23 mouse cellular contexts compared by ENCODE assay signal in genomic region chr11:77173731-77174130, GRCm38 (mm10). TPM values are rescaled to one million over a fixed set of nuclear protein-coding genes. Genes with fewer than 3 reads are reported as not detected.
DNase-seq lines count a peak whose midpoint lies in the region; ATAC-seq and TF ChIP-seq lines count a peak whose summit lies in the region.
"Had no signal": no experiment of that assay in that cellular context is flagged by ENCODE, and none has a peak within 500 bp of the region (broad histone marks: within the 10 kb centered on the region; RNA-seq: fewer than 3 reads in every experiment).

No protein-coding gene starts in this region.

- H3K9me3 ChIP-seq in embryonic facial prominence, embryonic 13.5 days = no peaks in the 10 kb centered on the region
- H3K9me3 ChIP-seq in embryonic facial prominence, embryonic 10.5 days = no peaks in the 10 kb centered on the region
- H3K9me3 ChIP-seq: forebrain, embryonic 15.5 days; heart, embryonic 15.5 days; intestine, embryonic 15.5 days had no signal

- no peak overlapping the region for H3K4me3 ChIP-seq in embryonic facial prominence, embryonic 13.5 days
- no peak overlapping the region for H3K4me3 ChIP-seq in embryonic facial prominence, embryonic 10.5 days
- H3K4me3 ChIP-seq in layer of hippocampus, adult 2 months = no peak overlapping the region
- H3K4me3 ChIP-seq: forebrain, embryonic 15.5 days; heart, embryonic 15.5 days; intestine, embryonic 15.5 days had no signal

- H3K27me3 ChIP-seq in embryonic facial prominence, embryonic 13.5 days = no peaks in the 10 kb centered on the region
- no peaks in the 10 kb centered on the region for H3K27me3 ChIP-seq in embryonic facial prominence, embryonic 10.5 days (replicated peaks; ENCODE audit: low read depth, poor library complexity, severe bottlenecking)
- H3K27me3 ChIP-seq: forebrain, embryonic 15.5 days; heart, embryonic 15.5 days; intestine, embryonic 15.5 days had no signal

- peak overlapping the region; percentile 46; the same call in 1 of the 2 replicates for H3K9ac ChIP-seq in embryonic facial prominence, embryonic 13.5 days
- H3K9ac ChIP-seq: forebrain, embryonic 15.5 days; heart, embryonic 15.5 days; intestine, embryonic 15.5 days had no signal

- no peak overlapping the region for H3K4me2 ChIP-seq in embryonic facial prominence, embryonic 13.5 days
- H3K4me2 ChIP-seq: forebrain, embryonic 15.5 days; heart, embryonic 15.5 days; intestine, embryonic 15.5 days had no signal

- DNase-seq in embryonic facial prominence, embryonic 10.5 days (ENCODE audit: low spot score) = no peak
- DNase-seq in layer of hippocampus, adult 2 months (ENCODE audit: low spot score in 2 of 2) = no peak
- DNase-seq in layer of hippocampus, postnatal 36 days = no peak
- DNase-seq in retina, postnatal 1 day = peak; percentile 9
- no peak for DNase-seq in retina, embryonic 14.5 days (ENCODE audit: low spot score)
- DNase-seq in heart, postnatal 4 days = no peak
- DNase-seq: adrenal gland, postnatal 36 days; cerebellum, adult 11 months; cerebellum, postnatal 36 days; heart, postnatal 36 days; kidney, adult 9 months; kidney, postnatal 25 days; lung, postnatal 4 days; right cerebral cortex, postnatal 14 days; spleen, adult 18-20 months; thymus, postnatal 14 days had no signal

- H3K4me1 ChIP-seq in embryonic facial prominence, embryonic 13.5 days = peaks cover 10% of the 10 kb centered on the region
- H3K4me1 ChIP-seq in embryonic facial prominence, embryonic 10.5 days = peaks cover 3% of the 10 kb centered on the region; the same call in 1 of the 2 replicates
- H3K4me1 ChIP-seq: forebrain, embryonic 15.5 days; heart, embryonic 15.5 days; intestine, embryonic 15.5 days had no signal

- no peak for TF ChIP-seq CTCF in layer of hippocampus, adult 2 months (conservative IDR thresholded peaks at IDR 0.05)

- WGBS in embryonic facial prominence, embryonic 13.5 days = 35% methylated on average over 4 of the region's 4 CpGs
- WGBS in embryonic facial prominence, embryonic 10.5 days = 33% methylated on average over 4 of the region's 4 CpGs

- no peaks in the 10 kb centered on the region for H3K36me3 ChIP-seq in embryonic facial prominence, embryonic 13.5 days
- H3K36me3 ChIP-seq in embryonic facial prominence, embryonic 10.5 days (replicated peaks) = no peaks in the 10 kb centered on the region
- H3K36me3 ChIP-seq: forebrain, embryonic 15.5 days; heart, embryonic 15.5 days; intestine, embryonic 15.5 days had no signal

- no peak for ATAC-seq in embryonic facial prominence, embryonic 13.5 days (ENCODE audit: insufficient number of reproducible peaks, insufficient read depth, low FRiP score, low TSS enrichment, low read depth)
- ATAC-seq: CD4-positive, CD25-positive, alpha-beta regulatory T cell, adult 4 months; forebrain, embryonic 15.5 days; hindbrain, embryonic 16.5 days; intestine, embryonic 15.5 days had no signal

- no peak overlapping the region for H3K27ac ChIP-seq in embryonic facial prominence, embryonic 13.5 days
- no peak overlapping the region for H3K27ac ChIP-seq in embryonic facial prominence, embryonic 10.5 days (replicated peaks)
- H3K27ac ChIP-seq in layer of hippocampus, adult 2 months = peak overlapping the region; percentile 80
- H3K27ac ChIP-seq: forebrain, embryonic 15.5 days; heart, embryonic 15.5 days; intestine, embryonic 15.5 days had no signal

RNA-seq across cellular contexts. Expression of gene Efcab5, which starts 15.0 kb away (rescaled TPM):
- 0.48 and 0.58 TPM in 2 replicates for polyA plus RNA-seq in embryonic facial prominence, embryonic 13.5 days (2015; fragmentation: Nextera tagmentation; extraction: Ambion mirVana)
- 0.07 and 0.28 TPM in 2 replicates for polyA plus RNA-seq in embryonic facial prominence, embryonic 10.5 days (2016; fragmentation: Nextera tagmentation; extraction: Ambion mirVana)
- total RNA-seq in layer of hippocampus, adult 2 months (2021) = 1 to 10 TPM; 2.9 to 5.6 TPM
- 1 to 10 TPM; 4.3 to 4.5 TPM for total RNA-seq in layer of hippocampus, postnatal 36 days (2021)
- total RNA-seq in heart, postnatal 4 days (2021) = under 1 TPM; 0.41 to 0.76 TPM
- polyA plus RNA-seq: liver, adult 2 months had no signal

RNA-seq across cellular contexts. Expression of gene Ssh2, which starts 42.4 kb away (rescaled TPM):
- 8.5 and 10.1 TPM in 2 replicates for polyA plus RNA-seq in embryonic facial prominence, embryonic 13.5 days (2015; fragmentation: Nextera tagmentation; extraction: Ambion mirVana)
- polyA plus RNA-seq in embryonic facial prominence, embryonic 10.5 days (2016; fragmentation: Nextera tagmentation; extraction: Ambion mirVana) = 9.2 and 9.5 TPM in 2 replicates
- 10 to 100 TPM; 33.6 to 35.9 TPM for total RNA-seq in layer of hippocampus, adult 2 months (2021)
- 10 to 100 TPM; 34.2 to 39.7 TPM for total RNA-seq in layer of hippocampus, postnatal 36 days (2021)
- total RNA-seq in heart, postnatal 4 days (2021) = 10 to 100 TPM; 92.1 to 98.9 TPM
